Mouse (Mus musculus): Measurements from ENCODE around the gene Capzb.

GRCm38 (mm10) chr4:139178377-139178776, 14.3 kb upstream of the Capzb start:
- TF ChIP-seq CTCF (IDR thresholded peaks at IDR 0.05) = no peak
- no peak for TF ChIP-seq EP300 (IDR thresholded peaks at IDR 0.05)

Measured in lung, postnatal 0 days (tissue).